Mouse (Mus musculus) embryo, embryonic 11.5 days (tissue): ENCODE measurements around the gene Ksr2.

Experiments
- DNase-seq: peaks from one replicate; pipeline ENCODE4 v3.0.0-alpha.2; 2012; ENCODE audit warnings: low read depth, low spot score

The Ksr2 gene

GRCm38 (mm10) chr5:117687770-117688352 lies 274.1 kb downstream of the Ksr2 start:
- DNase-seq: no peak

- no peak for DNase-seq
Measured at GRCm38 (mm10) chr5:117688738-117689137, 274.9 kb downstream of the Ksr2 start.

GRCm38 (mm10) chr5:117689840-117690239 lies 276.0 kb downstream of the Ksr2 start:
- no peak for DNase-seq

- DNase-seq: no peak
Measured at GRCm38 (mm10) chr5:117691271-117691670, 277.5 kb downstream of the Ksr2 start.

GRCm38 (mm10) chr5:117693557-117693956 lies 279.8 kb downstream of the Ksr2 start:
- no peak for DNase-seq

GRCm38 (mm10) chr5:117694632-117695031 lies 280.8 kb downstream of the Ksr2 start:
- no peak for DNase-seq

- DNase-seq: no peak
Measured at GRCm38 (mm10) chr5:117696366-117696765, 282.6 kb downstream of the Ksr2 start.

- DNase-seq: no peak
Measured at GRCm38 (mm10) chr5:117697589-117697988, 283.8 kb downstream of the Ksr2 start.

- DNase-seq: no peak
Measured at GRCm38 (mm10) chr5:117704371-117704770, 290.6 kb downstream of the Ksr2 start.

- DNase-seq: no peak
Measured at GRCm38 (mm10) chr5:117706633-117707032, 292.8 kb downstream of the Ksr2 start.

GRCm38 (mm10) chr5:117709306-117709705 lies 295.5 kb downstream of the Ksr2 start:
- no peak for DNase-seq

GRCm38 (mm10) chr5:117711636-117712035 lies 297.8 kb downstream of the Ksr2 start:
- no peak for DNase-seq

- no peak for DNase-seq
Measured at GRCm38 (mm10) chr5:117712207-117712606, 298.4 kb downstream of the Ksr2 start.

- DNase-seq: no peak
Measured at GRCm38 (mm10) chr5:117717120-117717519, 303.3 kb downstream of the Ksr2 start.

GRCm38 (mm10) chr5:117723316-117723715 lies 309.5 kb downstream of the Ksr2 start:
- DNase-seq: no peak

- DNase-seq: no peak
Measured at GRCm38 (mm10) chr5:117726548-117726947, 312.7 kb downstream of the Ksr2 start.

GRCm38 (mm10) chr5:117727138-117727537 lies 313.3 kb downstream of the Ksr2 start:
- no peak for DNase-seq

- DNase-seq: no peak
Measured at GRCm38 (mm10) chr5:117731311-117731710, 317.5 kb downstream of the Ksr2 start.

GRCm38 (mm10) chr5:117744654-117745178 lies 330.9 kb downstream of the Ksr2 start:
- DNase-seq: no peak

GRCm38 (mm10) chr5:117749353-117749752 lies 335.6 kb downstream of the Ksr2 start:
- DNase-seq: no peak

- no peak for DNase-seq
Measured at GRCm38 (mm10) chr5:117757696-117758482, 344.1 kb downstream of the Ksr2 start.

- no peak for DNase-seq
Measured at GRCm38 (mm10) chr5:117761181-117761832, 347.5 kb downstream of the Ksr2 start.
